In the genomic region with DNA sequence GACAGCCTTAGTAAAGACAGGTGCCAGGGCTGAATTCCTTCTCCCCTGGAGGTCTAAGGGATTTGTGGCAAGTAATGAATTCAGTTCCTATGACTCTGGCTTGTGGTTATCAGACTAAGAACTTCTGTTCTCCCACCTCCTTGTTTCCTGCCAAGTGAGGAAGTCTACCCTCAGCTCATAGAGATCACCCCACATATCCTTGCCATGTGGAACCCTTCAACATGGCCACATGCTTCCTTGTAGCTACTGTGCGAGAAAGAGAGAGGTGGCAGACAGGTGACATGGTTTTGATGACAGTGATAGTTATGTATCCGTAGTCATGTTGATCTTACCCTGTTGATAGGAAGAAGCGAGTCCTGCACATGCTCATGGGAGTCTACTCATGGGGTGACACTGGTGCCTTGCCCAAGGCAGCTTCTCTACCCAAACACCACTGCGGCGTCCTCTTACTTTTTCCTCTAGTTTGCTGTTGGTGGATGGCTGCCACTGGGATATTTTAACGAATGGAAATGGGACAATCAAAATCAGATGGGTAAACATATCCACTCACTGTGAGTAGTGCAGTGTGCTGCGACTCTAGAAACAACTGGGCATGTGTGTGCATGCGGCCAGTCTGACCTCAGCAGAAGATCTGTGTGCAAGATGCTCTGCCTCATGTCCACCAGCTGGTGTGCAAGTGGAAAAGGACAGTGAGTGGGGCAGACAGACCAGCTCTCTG, we compare ENCODE assay signal across 34 mouse cellular contexts. TPM values are rescaled to one million over a fixed set of nuclear protein-coding genes. Genes with fewer than 3 reads are reported as not detected.
DNase-seq lines count a peak whose midpoint lies in the region; ATAC-seq and TF ChIP-seq lines count a peak whose summit lies in the region.
"Had no signal": no experiment of that assay in that cellular context is flagged by ENCODE, and none has a peak within 500 bp of the region (broad histone marks: within the 10 kb centered on the region; RNA-seq: fewer than 3 reads in every experiment).

No protein-coding gene starts in this region.

- H3K4me2 ChIP-seq in kidney, embryonic 15.5 days = no peak overlapping the region
- H3K4me2 ChIP-seq: embryonic facial prominence, embryonic 12.5 days; heart, embryonic 13.5 days; hindbrain, embryonic 12.5 days; limb, embryonic 13.5 days; liver, embryonic 11.5 days; midbrain, embryonic 11.5 days; neural tube, embryonic 15.5 days had no signal

- DNase-seq in kidney, adult 9 months = no peak
- peak; percentile 35 for DNase-seq in thymus, postnatal 14 days
- DNase-seq in lung, postnatal 25 days (ENCODE audit: low spot score) = no peak
- DNase-seq in embryo, embryonic 11 days = no peak
- DNase-seq in urinary bladder, postnatal 36 days (ENCODE audit: low spot score in 2 of 2) = no peak
- DNase-seq: adrenal gland, postnatal 10 days; B cell, adult 2 months; cerebellum, adult 8-10 months; cerebellum, postnatal 25 days; gastrocnemius, postnatal 36 days; heart, postnatal 14 days; kidney, adult 8-10 months; kidney, postnatal 25 days; liver, postnatal 0 days; lung, postnatal 4 days; right cerebral cortex, postnatal 25 days had no signal

- H3K4me3 ChIP-seq in kidney, embryonic 15.5 days (replicated peaks) = no peak overlapping the region
- no peak overlapping the region for H3K4me3 ChIP-seq in C2C12 (ENCODE audit: insufficient read depth, poor library complexity, severe bottlenecking)
- H3K4me3 ChIP-seq: embryonic facial prominence, embryonic 12.5 days; heart, embryonic 13.5 days; hindbrain, embryonic 12.5 days; layer of hippocampus, adult 2 months; left cerebral cortex, adult 2 months; limb, embryonic 13.5 days; myocyte; neural tube, embryonic 15.5 days had no signal

- no peak for ATAC-seq in kidney, embryonic 15.5 days (replicated peaks; ENCODE audit: low FRiP score)
- ATAC-seq in hematopoietic stem cell, adult 5-6 weeks (replicated peaks in 1 of 2; ENCODE audit: insufficient read depth in 1 of 2, low FRiP score in 2 of 2, low TSS enrichment in 1 of 2, low read depth in 1 of 2, poor library complexity in 2 of 2, severe bottlenecking in 2 of 2) = peak; percentile 26 to 49; a peak in 3 of 4 replicates
- ATAC-seq: forebrain, embryonic 14.5 days; hindbrain, postnatal 0 days; intestine, embryonic 16.5 days; liver, postnatal 0 days had no signal

- 0 out of 2 replicates have a peak overlapping the region, but pooled peaks have one; percentile 1 for H3K9ac ChIP-seq in kidney, embryonic 15.5 days
- H3K9ac ChIP-seq: embryonic facial prominence, embryonic 12.5 days; heart, embryonic 13.5 days; hindbrain, embryonic 12.5 days; limb, embryonic 13.5 days; liver, postnatal 0 days; neural tube, embryonic 15.5 days had no signal

- no peak overlapping the region for H3ac ChIP-seq in C2C12 (ENCODE audit: control insufficient read depth, insufficient read length, low read depth)

- H3K36me3 ChIP-seq in kidney, embryonic 15.5 days = no peaks in the 10 kb centered on the region
- no peaks in the 10 kb centered on the region for H3K36me3 ChIP-seq in C2C12 (ENCODE audit: control insufficient read depth, insufficient read depth)
- H3K36me3 ChIP-seq: embryonic facial prominence, embryonic 12.5 days; heart, embryonic 13.5 days; hindbrain, embryonic 12.5 days; limb, embryonic 13.5 days; neural tube, embryonic 15.5 days had no signal

- TF ChIP-seq CTCF in C2C12 (IDR thresholded peaks at IDR 0.05; ENCODE audit: control insufficient read depth, insufficient read depth, insufficient read length) = no peak

- no peaks in the 10 kb centered on the region for H3K9me3 ChIP-seq in kidney, embryonic 15.5 days (replicated peaks)
- H3K9me3 ChIP-seq: embryonic facial prominence, embryonic 12.5 days; heart, embryonic 13.5 days; hindbrain, embryonic 12.5 days; limb, embryonic 13.5 days; neural tube, embryonic 15.5 days had no signal

- H3K27me3 ChIP-seq in kidney, embryonic 15.5 days = no peaks in the 10 kb centered on the region
- H3K27me3 ChIP-seq in C2C12 (ENCODE audit: control insufficient read depth, insufficient read depth, insufficient read length) = no peaks in the 10 kb centered on the region
- H3K27me3 ChIP-seq: CH12.LX; embryonic facial prominence, embryonic 12.5 days; heart, embryonic 13.5 days; hindbrain, embryonic 12.5 days; limb, embryonic 13.5 days; neural tube, embryonic 15.5 days had no signal

- no peak overlapping the region for H3K27ac ChIP-seq in kidney, embryonic 15.5 days
- H3K27ac ChIP-seq: embryonic facial prominence, embryonic 12.5 days; heart, embryonic 13.5 days; hindbrain, embryonic 12.5 days; hindbrain, postnatal 0 days; layer of hippocampus, adult 2 months; left cerebral cortex, adult 2 months; limb, embryonic 13.5 days; neural tube, embryonic 15.5 days; stomach, postnatal 0 days had no signal

- no peaks in the 10 kb centered on the region for H3K79me3 ChIP-seq in C2C12 (ENCODE audit: low read depth)

- H3K4me1 ChIP-seq in kidney, embryonic 15.5 days = peaks cover 8% of the 10 kb centered on the region; the same call in 1 of the 2 replicates
- H3K4me1 ChIP-seq: heart, embryonic 13.5 days; hindbrain, embryonic 12.5 days; limb, embryonic 13.5 days had no signal

- WGBS in kidney, embryonic 15.5 days = 80% methylated on average over 8 of the region's 8 CpGs

- H3K79me2 ChIP-seq in C2C12 (ENCODE audit: control insufficient read depth, insufficient read depth) = no peaks in the 10 kb centered on the region

TF ChIP-seq in C2C12, 6 proteins besides CTCF, POLR2A, EP300 and RAD21:
- TF ChIP-seq MYOD1 (IDR thresholded peaks at IDR 0.05; ENCODE audit: control insufficient read depth, insufficient read length, low read depth) (peak; percentile 3), MAX (IDR thresholded peaks at IDR 0.05) (no peak)
TF ChIP-seq in C2C12: peak in this region for 1.

RNA-seq across cellular contexts. Expression of a gene that starts 40.9 kb away (rescaled TPM):
- 0.73 and 0.90 TPM in 2 replicates for polyA plus RNA-seq in kidney, embryonic 15.5 days (2015; fragmentation: Nextera tagmentation; extraction: Ambion mirVana)
- polyA plus RNA-seq in C2C12 (2012; fragmentation: generic; extraction: Trizol) = 0.12 TPM
- not detected in 2 replicates for total RNA-seq in hematopoietic stem cell, adult 5-6 weeks (2017)

RNA-seq across cellular contexts. Expression of a gene that starts 47.4 kb away (rescaled TPM):
- 3.0 and 4.0 TPM in 2 replicates for polyA plus RNA-seq in kidney, embryonic 15.5 days (2015; fragmentation: Nextera tagmentation; extraction: Ambion mirVana)
- polyA plus RNA-seq in C2C12 (2012; fragmentation: generic; extraction: Trizol) = 0.15 TPM
- 5.8 and 7.1 TPM in 2 replicates for total RNA-seq in hematopoietic stem cell, adult 5-6 weeks (2017)
